Mouse (Mus musculus) layer of hippocampus, postnatal 10 days (tissue): ENCODE measurements at regions not wholly inside any gene's neighbourhood (a gene's known extent, or its start where the extent isn't known, plus 50 kb on each side); places are given as distances from the start of the nearest gene placed in this dataset.

Source experiments
- DNase-seq, 2 experiments: peaks; one replicate each; pipeline ENCODE4 v3.0.0; 2021; ENCODE audit warnings: low spot score in 2 of 2

DNA sequence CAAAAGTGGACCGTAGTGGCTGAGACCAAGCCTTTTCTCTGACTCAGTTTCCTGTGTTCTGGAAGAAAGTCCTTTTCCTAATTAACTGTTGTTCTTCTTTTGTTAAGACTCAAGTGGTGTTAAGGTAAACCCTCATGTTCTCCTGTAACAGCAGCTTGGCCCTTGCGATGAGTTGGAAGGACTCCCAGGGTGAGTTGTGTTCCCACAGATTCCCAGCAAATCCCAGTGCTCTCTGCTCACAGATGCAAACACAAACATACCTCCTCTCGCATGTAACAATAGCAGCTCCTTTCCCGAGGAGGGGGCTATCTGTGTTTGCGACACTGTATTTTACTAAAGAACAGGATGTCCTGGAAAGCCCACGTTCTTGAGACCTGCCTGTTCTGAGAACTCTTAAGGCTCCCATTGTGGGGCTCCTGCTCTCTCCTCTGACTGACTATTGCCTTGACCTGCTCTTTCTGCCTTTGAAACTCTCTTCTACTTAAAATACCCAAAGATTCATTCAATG, 158.8 kb upstream of the Tgfbr2 start:
- DNase-seq, result no peak

DNA sequence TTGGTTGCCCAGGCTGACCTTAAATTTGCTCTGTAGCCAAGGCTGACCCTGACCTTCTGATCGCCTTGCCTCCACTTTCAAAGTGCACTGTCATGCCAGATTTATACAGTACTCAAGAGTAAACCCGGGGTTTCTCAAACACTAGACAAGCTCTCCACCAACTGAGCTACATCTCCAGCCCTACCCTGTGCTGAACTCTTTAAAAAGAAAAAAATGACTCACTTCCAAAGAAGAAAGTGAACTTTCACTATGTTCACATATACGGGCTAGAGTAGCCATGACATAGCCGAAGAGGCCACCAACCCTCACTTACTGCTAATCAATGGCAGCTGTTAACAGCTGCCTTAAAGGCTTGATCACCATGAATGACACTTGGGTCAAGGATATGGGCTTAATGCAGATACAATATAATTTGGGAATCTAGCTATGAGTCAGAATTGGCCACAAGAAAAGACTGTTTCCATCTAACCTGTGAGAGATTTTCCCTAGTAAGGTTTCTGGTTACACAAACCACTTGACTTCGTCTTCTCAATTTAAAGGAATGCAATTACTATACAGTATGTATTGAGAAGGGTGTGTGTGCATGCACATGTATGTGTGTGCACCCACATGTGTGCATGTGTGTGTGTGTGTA, 157.4 kb upstream of the Tgfbr2 start:
- no peak for DNase-seq

DNA sequence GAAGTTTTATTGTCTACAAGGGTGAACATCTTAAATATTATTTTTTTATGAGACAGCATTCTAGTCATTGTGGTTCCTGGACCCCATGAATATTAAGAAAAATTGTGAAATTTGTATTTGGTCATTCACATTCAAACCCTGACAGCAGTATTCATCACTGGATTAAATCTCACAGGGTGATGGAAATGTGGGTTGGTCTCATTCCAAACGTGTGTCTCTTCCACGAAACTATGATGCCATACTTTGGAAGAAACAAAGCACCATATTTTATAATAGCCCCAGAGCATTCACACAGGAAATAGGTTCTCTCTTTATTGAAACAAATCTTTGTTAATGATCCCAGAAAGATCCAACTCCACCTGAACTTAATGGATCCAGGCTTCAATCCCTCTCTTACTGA, 156.2 kb upstream of the Tgfbr2 start:
- no peak for DNase-seq

DNA sequence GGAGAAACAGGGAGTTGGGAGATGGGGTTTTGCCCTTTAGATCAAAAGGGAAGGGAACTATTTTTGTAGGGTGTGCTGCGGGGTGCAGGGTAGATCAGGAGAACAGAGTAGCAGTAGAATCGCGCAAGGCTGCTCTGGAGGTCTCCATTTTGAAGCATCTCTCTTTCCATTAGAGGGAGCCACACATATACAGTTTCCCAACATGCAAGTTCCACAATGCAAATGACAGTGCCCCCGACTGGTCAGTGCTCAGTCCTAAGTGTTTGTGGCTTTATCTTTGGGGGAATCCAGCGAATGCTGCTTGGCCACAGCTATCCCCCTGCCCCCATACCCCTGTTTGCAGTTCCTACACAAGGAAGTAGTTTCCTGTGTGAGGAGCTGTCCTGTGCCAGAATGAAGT, 155.6 kb upstream of the Tgfbr2 start:
- DNase-seq, result no peak

DNA sequence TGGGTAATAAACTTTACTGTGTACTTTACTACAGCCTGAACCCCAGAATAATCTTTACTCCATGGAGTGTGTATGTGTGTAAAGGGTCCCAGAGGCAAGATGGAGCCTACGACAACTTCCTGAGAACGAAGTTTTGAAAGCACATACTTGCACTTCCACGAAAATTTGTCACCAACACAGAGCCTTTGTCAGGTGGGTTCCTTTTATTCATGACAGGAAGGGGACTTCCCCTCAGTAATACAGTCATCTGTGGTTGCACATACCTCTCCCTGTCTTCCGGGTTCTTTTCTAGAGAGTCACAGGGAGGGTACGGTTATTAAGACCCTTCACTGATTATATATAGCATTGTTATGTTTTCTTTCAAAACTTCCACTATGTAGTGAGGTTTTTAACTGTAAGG, 154.0 kb upstream of the Tgfbr2 start:
- no peak for DNase-seq

DNA sequence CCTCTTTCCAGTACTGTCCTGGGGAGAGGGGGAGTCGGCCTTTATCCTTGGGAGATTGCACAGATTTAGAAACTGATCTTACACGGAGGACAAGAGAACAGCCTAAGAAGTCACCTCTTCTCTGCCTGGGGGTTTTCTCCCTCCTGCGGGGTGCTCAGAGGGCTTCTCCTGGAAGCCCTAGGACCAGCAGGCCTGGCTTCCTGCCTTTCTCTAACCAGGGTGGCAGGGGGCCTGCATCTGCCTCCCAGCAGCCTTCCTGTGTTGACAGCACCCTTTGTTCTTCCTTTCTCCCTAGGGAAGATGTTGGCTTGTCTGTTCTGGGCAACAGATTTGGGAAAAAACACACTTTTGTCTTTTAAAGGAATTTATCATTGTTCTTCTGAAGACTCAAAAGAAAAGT, 153.0 kb upstream of the Tgfbr2 start:
- DNase-seq, result no peak

DNA sequence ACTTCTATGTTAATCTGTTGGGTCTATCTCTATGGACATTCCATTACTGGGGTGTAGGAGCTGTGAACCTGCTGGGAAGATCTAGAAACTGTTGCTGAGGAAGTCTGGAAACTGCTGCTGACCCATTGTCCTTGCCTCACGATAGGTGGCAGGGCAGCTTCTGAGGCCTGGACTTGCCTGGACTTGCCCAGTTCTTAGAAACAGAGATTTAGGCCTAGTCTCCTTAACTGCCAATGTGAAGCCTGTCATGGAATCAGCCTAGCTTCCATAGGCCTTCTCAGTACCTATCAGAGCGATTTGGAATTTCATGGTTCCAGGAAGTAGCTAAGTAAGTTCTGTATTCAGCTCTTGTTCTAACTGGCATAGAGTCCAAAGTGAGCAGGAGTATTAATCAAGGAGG, 151.9 kb upstream of the Tgfbr2 start:
- no peak for DNase-seq

DNA sequence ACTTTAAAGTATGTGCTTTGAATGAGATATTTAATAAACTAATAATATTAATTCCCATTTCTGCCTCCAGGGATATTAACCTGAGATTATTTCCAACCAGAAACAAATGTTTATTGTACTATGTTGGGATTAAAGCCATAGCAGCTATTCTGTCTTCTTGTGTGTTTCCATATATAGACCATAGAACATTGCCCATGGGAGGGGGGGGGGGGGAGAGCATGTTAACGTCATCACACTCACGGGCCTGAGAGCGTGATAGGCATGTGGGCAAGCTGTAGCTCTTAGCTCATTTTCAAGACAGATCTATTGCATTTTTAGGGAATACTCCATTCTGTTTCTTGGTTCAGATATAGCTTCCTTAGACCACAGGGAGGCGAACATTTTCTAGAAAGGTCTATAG, 149.8 kb upstream of the Tgfbr2 start:
- no peak for DNase-seq

DNA sequence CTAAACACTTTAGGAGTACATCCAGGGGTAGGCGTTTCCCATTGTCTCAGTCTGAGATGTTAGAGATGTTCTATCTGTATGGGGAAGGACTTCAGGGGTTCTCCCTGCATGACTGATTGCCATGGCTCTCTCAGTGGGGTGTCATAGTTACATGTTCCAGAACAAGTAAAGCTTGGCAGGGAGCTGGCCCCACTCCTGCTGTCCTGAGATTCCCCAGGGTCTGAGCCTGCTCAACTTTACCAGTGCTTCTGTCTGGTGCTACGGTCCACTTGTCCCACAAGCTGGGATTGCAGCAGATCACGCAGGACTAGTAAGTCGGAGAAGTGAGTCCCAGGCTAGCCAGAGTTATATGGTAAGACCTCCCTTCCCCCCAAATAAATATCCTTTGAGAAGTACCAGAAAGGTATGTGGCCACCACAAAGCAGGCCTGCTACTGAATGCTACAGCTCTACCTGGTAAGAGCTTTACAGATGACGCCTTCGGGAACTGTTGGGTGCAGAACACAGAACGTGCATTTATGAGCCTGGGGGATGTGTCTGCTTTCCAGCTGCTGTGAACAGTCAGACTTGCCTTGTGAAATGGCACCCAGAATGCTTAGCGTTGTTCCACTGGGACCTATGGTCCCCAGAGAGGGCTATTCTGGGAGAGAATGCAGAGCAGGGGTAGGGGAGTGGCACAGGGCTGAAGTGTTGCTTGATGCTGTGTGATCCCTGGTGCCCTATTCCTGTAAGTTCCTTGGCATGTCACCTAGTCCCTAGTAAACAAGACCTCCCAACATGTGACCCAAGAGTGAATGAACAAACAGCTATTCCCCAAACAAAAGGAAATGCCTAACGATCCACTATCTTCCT, 148.9 kb upstream of the Tgfbr2 start:
- no peak for DNase-seq

DNA sequence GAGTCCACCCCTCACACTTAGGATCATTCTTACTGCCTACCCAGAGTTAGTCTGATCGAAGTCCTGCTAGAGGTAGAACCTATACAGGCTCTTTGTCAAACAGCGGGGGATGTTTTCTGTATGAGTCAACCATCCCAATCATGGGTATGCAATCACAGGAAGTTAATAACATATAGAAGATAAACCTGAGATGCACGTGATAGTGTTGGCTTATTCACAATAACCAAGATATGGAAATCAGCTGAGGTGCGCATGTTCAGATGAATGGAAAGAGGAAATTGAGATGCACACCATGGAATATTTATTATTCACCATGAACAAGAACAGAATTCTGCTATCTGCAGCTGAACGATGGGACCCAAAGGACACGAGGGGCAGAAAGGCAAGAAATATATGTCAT, 146.7 kb upstream of the Tgfbr2 start:
- no peak for DNase-seq

DNA sequence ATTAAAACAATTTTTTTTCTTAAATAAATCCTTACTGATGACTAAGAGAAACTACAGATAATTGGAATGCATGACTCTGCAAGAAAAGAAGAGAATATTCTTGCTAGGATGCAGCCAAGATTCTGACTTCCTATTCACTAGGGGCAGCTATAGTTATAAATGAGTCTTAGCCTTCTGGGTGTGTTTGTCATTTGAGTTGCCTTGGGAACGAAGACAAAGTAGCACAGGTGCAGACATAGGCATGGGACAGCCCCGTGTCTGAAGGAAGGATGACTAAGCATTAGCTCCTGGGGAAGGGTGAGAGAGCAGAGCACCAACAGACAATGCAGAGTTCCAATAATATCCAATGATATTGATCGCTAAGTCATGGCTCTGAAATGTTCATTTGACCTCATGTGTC, 144.3 kb upstream of the Tgfbr2 start:
- DNase-seq, result no peak

DNA sequence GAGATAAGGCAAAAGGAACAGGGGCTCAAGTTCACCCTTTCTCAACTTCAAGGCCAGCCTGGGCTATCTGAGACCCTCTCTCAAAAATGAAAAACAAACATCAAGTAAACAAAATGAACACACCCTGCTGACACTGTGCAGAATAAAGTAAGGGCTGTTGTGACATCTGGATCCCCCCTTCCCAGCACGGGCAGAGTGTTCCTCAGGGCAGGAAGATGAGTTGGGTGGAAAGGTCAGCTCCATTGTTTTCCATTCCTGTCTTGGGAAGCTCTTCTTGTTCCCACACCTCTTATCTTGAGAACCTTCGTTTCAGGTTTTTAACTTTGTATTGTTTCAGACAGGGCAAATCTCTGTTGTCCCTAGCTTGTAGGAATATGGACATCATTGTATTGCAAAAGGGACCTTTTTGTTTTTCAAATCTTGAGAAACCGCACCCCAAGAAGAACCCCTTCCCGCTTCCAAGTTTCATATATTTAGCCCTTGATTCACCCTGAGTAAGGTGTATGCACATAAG, 141.5 kb upstream of the Tgfbr2 start:
- DNase-seq, result no peak

DNA sequence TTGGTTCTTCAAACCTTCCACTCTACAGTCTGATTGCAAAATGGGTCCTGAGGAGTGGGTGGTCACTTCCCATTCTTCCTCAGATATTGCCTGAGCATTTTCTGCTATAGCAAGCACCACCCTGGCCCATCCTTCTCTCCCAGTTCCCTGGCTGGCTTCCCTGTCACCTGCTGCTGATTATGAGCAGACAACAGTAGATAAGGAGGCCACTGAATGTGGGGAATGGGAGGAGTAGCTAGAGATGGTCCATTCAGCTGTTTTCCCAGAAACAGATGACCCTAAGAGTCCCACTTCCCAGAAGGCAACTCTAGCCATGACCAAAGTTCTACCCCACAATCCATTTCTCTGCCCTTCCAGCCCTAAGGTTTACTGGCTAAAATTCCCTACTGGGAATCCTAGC, 139.6 kb upstream of the Tgfbr2 start:
- DNase-seq, result no peak

DNA sequence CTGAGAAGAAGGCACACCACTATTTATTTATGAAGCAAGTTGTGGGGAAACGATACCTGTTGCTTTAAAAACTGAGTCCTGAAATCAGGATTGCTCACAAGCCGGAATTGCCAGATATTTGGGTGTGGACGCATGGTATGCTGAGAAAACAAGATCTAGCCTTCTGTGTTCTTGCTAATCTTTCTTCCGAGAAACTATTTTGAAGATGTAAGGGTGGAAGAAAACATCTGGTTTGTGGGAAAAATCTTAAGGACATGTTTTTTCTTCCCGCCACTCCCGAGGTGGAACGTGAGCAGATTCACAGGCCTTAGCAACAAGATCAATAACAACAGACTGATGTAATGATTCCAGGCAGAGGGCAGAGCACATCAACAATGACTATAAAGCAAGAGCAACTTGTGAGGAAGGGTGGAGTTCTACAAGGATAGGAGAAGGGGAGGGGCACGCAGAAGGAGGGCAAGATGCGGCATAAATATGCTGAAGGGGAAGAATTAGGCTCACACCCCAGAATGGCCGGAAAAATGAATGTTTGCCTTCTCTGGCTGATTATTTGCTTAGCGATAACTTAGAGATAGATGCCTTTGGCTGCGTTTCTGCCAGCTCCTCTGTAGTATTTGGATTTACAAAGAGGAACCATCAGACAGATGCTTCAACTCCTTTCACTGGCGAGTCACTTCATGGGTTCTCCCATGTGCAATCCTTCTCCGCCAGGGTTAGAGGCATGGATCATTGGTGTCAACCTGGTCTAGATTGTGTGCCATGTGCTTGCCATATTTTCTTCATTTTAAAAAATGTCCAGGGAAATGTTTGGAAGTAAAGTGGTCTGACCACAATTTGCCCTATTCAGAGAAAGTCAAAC, 139.0 kb upstream of the Tgfbr2 start:
- no peak for DNase-seq

DNA sequence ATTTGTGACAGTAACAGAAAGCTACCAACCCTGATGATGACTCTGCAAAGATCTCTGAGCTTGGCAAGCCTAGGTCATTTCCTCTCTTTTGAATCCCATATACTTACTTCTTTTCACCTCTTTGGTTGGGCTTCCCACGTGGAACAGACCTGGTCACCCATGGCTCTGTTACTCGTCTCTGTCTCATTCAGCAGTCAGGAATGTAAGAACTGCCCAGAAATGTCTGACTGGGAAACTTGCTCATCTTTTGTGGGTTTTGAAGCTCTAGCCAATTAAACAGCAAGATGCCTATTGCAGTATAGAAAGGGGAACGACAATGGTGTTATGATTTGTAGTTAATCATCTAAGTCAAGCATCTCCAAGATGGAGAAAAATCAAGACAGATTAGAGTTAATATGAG, 136.2 kb upstream of the Tgfbr2 start:
- DNase-seq, result no peak

DNA sequence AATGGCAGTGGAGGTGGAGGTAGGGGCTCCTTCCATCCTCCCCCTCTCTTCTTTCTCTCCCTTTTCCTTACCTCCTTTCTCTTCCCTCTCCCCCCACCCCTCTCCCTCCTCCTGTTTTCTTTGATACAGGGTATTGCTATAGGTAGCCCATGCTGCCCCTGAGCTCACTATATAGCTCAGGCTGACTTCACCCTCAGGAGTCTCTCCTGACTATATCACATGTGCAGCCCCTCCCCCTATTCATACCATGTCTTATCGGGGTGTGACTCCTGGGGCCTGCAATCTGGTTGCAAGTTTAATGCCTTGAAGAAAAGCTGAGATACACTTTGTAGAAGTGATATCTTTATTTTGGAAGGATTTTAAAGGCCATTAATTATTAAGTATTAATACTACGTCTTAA, 126.4 kb upstream of the Tgfbr2 start:
- DNase-seq, result no peak

DNA sequence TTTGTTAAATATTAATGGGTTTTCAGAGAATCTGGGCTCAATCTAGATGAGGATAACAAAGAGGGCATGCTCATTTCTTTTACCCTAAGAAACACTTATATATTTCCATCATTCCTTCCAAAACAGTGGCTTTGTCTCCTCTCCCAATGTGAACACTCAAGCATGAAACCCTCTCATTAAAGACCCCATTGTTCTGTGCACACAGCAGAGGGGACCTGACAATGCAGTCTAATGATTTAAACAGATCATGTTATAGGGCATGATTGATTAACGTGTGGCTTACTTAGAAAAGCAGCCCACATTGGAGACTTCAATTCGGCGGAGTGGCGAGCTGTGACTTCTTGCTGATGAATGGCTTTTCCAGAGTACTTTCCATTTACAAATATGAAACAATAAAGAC, 123.6 kb upstream of the Tgfbr2 start:
- DNase-seq, result no peak

DNA sequence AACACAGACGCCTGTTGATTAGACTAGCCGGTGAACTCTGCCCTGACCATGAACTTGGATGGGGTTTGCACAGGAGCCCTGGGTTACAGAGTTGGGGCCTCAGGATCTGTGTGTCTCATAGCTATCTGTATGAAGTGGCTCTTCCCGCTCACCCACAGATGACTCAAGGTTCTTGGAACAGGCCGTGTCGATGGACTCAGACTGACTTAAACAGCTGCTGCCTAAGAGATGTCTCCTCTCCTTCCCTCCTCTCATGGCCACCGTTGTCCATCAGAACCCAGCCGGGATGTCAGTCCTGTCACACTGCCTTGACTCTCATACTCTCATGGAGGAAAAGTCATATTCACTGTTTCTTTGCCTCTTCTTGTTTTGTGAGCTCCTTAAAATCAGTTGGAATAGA, 121.2 kb upstream of the Tgfbr2 start:
- DNase-seq, result no peak

DNA sequence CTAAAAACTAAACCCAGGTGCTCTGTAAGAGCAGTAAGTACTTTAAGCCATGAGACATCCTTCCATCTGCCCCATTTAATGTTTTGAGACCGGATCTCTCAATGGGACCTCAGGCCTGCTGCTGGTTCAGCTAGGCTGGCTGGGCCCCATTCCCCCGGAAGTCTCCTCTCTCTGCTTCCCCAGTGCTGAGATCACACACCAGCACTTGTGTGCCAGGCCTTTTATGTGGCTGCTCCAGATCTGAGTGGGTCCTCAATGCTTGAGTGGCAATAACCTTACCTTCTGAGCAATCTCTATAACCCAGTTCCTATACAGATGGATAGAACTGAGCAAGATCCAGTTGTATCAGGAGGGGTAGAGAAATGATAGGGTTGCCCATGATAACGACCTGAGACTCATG, 118.9 kb upstream of the Tgfbr2 start:
- DNase-seq, result no peak

DNA sequence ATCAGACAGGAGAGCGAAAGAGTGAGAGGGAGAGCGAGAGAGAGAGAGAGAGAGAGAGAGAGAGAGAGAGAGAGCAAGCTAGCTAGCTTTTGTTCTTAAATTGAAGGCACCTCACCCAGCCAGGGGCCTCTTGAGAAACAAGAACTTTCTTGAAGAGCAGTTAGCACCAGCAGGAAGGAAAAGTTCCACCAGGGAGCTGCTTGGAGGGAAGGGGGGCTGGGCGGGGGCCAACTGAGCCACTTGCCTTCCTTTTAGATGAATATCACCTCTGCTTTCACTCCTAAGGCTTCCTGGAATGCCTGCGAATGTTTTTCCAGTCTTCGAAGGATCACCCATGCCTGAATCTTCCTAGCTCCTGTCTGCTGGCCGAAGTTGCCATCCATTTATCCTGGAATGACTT, 118.0 kb upstream of the Tgfbr2 start:
- no peak for DNase-seq

DNA sequence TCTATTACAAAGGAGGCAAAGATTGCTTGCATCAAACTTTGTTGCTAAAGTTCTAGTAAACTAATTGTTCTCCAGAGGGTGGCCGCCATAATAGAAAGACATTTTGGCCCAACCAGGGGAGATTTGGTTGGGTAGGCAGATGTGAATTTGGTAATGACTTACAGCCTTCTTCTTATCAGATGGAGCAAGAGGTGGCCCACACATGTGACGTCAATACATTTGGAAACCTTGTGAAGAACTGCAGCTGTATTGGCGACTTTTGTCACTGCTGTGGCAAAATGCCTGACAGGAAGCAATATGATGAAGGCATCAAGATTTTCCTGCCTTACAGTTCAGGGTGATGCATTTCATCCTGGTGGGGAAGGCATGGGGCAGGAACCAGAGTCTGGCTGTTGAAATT, 116.5 kb upstream of the Tgfbr2 start:
- DNase-seq, result no peak

DNA sequence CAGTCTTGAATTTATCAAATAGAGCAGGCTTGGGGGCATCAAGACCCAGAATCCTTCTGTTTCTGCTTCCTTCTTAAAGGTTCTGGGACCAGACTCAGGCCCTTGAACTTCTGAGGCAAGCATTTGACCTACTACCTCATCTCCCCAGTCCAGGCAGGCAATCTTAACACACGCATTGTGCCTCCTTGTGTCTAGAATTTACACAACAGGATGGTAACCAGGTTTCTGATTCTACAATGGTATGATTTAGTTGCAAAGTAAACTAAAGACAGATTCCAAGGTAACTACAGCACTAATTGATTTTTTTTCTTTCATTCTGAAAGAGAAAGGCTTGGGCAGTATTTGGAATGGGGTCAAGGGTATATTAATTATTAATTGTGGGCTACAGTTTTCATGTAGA, 115.7 kb upstream of the Tgfbr2 start:
- DNase-seq, result no peak
